Mouse (Mus musculus): ENCODE results near the gene Hpdl.

DNA sequence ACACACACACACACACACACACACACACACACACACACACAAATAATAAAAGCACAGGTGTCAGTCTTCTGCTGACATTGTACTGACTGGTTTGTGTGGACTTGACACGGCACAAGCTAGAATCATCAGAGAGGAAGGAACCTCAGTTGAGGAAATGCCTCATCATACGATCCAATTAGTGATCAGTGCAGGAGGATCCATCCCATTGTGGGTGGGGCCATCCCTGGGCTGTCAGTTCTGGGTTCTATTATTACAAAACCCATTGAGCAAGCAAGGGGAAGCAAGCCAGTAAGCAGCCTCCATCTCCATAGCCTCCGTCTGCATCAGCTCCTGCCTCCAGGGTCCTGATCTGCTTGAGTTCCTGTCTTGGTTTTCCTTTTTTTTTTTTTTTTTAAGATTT lies 48.4 kb upstream of the Hpdl start:
- TF ChIP-seq CTCF (IDR thresholded peaks at IDR 0.05; ENCODE audit: low read depth, low read length) (no peak), GATA1 (IDR thresholded peaks at IDR 0.05; ENCODE audit: borderline replicate concordance, low read length) (no peak), POLR2AphosphoS5 (IDR thresholded peaks at IDR 0.05; ENCODE audit: insufficient replicate concordance, low read depth, low read length) (no peak)

Measured in G1E (cell line).